Mouse (Mus musculus): ENCODE results near the gene Pla2g1b. TPM values are rescaled to one million over a fixed set of nuclear protein-coding genes. Genes with fewer than 3 reads are reported as not detected.
"Not testable (repeated sequence)": the region's sequence is repeated elsewhere in the genome, so short reads cannot be mapped to it uniquely, and the experiment has no call there.

The Pla2g1b gene
- total RNA-seq, 4 experiments from 2014 or later: not detected

DNA sequence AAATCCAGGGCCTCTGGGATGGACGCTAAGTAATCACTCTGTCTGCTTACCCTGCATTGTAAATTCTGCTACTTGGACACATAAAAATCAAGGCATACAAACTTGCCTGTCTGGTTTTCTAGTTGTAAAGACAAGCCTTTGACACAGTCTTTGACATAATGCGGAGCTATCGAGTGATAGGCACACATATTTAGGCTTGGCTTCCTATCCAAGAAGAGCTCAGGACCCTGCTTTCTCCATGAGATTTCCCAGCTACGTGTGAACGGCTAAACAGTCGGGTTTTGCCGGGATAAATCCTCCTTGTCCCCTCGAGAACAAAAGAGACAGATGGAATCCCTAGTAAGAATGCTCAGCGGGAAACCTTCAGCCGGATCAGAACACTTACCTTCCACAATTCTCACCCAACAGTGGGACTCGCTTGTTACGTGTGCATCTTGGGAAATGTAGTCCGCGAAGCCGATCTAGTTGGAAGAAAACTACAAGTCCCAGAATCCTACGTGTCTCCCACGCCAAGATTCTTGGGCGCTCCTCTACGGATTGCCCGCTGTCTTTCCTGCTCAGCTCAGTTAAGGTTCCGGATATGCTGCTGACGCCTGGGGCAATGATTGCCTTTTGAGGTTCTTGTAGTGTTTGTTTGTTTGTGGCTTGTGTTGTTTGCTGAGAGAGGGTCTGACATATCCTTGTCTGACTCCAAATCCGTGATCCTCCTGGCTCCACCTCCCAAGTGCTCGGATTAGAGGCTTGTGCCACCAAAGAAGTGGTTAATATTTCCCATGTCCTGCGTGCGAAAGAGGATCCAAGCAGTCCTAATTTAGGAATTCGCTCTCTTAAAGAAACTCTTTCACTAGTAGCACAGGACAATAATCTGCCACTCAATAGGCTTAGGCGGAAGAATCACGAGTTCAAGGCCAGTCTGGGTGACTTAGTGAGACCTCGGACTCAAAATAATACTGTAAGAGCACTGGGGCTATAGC, 18.2 kb downstream of the Pla2g1b start, which contains the start of gene Sirt4:
TSS of gene Sirt4 (minus strand) at position 779 of the 974 bp plus-strand sequence.
- peak; percentile 57 to 88 for DNase-seq (ENCODE audit: low spot score in 2 of 2)

GRCm38 (mm10) chr5:115484996-115485395, 18.9 kb downstream of the Pla2g1b start:
- DNase-seq (ENCODE audit: low spot score in 2 of 2): no peak

DNA sequence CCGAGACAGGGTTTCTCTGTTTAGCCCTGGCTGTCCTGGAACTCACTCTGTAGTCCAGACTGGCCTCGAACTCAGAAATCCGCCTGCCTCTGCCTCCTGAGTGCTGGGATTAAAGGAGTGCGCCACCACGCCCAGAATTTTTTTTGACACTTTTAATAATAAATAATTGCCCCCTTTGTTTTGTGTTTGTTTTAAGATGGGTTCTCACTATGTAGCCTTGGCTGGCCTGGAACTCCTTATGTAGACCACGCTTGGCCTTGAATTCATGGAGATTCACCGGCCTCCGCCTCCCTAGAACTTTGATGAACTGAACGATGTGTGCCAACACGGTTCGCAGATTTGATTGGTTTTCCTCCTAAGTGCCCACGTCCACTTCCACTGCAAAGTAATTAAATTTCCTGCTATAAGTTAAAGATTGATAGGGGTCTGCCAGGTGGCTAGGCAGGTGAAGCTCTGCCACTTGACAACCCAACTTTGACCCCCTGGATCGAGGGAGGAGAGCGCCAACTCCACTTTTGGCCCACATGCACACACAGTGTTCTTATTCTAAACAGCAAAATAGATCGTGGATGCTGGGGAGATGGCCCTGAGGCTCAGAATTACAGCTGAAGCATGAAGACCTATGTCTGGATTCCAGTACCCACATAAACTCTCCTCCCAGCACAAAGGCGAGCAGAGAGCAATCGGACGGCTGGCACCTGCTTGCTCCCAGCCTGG, 19.6 kb downstream of the Pla2g1b start:
- DNase-seq (ENCODE audit: low spot score in 2 of 2): no peak

GRCm38 (mm10) chr5:115486726-115487125, 20.7 kb downstream of the Pla2g1b start:
- no peak for DNase-seq (ENCODE audit: low spot score in 2 of 2)

GRCm38 (mm10) chr5:115487353-115487752, 21.3 kb downstream of the Pla2g1b start:
- DNase-seq (ENCODE audit: low spot score in 2 of 2): no peak

DNA sequence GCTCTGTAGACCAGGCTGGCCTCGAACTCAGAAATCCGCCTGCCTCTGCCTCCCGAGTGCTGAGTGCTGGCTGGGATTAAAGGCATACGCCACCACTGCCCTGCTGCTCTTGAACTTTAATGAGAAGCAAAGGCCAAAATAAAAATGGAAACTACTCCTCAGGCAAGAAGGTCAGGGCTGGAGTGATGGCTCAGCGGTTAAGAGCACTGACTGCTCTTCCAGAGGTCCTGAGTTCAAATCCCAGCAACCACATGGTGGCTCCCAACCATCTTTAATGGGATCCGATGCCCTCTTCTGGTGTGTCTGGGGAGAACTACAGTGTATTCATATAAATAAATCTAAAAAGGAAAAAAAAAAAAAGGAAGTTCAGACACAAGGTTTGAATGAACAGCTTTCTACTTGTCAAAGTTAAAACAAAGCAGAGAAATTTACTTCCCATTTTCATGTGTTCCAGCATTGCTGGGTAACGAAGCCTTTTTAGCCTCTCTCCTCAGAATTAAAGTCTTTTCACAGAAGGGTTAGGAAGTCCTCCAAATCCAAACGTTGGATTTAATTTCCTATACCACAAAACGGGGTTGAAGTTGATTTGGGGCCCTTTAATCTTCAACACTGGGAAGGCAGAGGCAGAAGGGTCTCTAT, 22.0 kb downstream of the Pla2g1b start:
- no peak for DNase-seq (ENCODE audit: low spot score in 2 of 2)

DNA sequence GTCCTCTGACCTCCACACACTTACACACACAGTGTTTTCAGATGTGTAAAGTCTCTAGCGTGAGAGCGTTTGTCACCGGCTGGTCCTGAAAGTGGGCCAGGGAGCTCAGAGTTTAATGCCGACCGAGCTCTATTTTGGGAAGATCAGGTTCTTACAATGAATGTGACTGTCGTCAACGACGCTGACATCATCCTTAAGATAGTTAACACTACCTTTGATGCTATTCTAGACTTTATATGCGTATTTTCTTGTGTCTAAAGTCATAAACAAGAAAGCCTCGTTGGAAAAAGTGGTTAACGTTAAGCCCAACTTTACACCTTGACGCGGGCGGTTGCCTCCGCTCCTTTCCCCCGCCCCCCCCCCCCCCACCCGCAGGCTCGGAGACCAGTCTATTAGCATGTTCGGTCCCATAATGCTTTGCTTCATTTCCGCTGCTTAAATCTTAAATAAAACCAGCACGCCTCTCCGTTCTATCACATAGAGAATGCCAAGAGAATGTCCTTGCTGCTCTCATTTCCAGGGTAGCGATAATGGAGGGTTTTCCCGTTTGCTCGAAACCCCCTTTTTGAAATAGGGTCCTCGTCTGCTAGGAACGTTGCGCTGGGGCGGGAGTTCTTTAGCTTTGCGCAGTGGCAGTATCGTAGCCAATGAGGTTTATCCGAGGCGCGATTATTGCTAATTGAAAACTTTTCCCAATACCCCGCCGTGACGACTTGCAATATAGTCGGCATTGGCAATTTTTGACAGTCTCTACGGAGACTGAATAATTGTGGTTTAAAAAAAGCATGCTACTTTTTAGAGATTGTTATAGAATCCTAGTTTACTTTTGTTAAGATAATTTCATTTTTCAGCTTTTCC, 23.0 kb downstream of the Pla2g1b start:
- peak in 1 of 2 experiments; percentile 85 for DNase-seq (ENCODE audit: low spot score in 2 of 2)

DNA sequence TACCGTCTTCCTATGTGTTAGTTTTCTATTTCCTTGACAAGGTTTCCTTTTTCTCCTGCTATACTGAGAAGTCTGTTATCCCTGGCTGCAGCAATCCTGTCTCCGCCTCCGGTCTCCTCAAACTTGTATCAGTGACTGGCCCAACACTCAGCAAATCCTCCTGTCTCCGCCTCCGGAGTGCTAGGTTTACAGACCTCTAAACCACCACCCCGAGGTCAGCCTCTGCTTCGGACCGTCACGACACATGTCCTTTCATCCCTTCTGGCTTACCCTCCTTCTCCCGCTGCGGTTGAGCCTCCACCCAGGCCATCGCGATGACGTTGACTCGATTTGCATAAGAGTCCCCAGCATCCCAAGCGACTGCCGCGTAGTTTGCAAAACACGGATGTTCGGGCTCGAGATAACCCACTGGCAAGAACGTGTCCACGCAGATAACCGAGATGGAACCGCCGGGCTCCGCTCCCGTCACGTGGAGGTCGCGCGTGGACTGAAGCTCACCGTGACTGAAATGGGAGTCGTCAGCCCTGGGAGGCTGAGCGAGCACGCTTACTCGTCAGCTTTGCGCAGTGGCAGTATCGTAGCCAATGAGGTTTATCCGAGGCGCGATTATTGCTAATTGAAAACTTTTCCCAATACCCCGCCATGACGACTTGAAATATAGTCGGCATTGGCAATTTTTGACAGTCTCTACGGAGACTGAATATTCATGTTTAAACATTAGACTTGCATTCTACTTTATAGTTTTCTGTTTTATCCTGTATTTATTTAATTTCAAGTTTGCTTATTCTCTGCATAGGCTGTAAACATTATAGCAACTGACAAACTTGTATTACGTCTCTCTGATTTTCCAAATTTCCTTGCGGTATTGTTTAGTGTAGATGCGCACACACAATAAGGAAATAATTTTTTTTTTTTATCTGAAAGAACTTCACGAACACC, 23.9 kb downstream of the Pla2g1b start:
- peak; percentile 84 to 89 for DNase-seq (ENCODE audit: low spot score in 2 of 2)

DNA sequence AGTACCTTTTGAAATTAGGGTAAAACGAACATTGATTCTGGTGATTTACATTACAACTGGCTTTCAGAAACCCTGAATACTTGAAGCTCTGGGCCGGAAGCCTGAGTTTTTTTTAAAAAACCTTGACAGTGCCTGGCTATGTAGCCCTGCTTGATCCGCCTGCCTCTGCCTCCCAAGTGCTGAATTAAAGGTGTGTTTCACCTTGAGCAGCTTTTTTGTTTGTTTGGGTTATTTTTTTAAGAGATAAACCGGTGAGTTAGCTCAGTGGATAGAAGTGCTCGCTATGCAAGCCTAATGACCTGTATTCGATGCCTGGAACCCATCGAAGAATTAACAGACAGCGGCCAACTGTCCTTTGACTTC, 24.6 kb downstream of the Pla2g1b start:
- no peak for DNase-seq (ENCODE audit: low spot score in 2 of 2)

GRCm38 (mm10) chr5:115491076-115491475, 25.0 kb downstream of the Pla2g1b start:
- no peak for DNase-seq (ENCODE audit: low spot score in 2 of 2)

DNA sequence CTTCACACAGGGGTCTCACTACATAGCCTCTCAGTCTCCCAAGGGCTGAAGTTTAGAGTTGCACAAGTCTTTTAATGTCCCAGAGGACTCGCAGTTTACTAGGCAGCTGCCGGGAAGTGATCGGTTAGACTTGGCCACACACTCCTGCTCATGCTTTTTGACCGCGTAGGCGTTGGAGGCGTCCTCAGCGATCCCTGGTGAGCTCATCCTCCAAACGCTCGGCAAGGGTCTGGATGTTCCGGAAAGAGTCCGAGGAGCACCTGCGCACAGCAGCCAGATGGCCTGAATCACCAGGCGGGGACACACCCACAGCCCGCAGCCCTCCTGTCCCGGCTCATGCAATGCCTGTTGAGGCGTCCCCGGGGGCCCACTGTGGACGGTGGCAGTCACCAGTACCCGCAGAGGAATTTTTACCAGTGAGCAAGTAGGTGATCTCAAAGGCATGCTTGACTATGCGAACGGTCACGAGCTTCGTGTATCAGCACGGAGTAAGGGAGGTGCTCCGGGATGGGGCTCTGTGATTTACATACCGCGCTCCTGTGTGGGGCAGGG, 25.8 kb downstream of the Pla2g1b start:
- no peak for DNase-seq (ENCODE audit: low spot score in 2 of 2)

GRCm38 (mm10) chr5:115492711-115493335, 26.8 kb downstream of the Pla2g1b start:
- DNase-seq (ENCODE audit: low spot score in 2 of 2): no peak

DNA sequence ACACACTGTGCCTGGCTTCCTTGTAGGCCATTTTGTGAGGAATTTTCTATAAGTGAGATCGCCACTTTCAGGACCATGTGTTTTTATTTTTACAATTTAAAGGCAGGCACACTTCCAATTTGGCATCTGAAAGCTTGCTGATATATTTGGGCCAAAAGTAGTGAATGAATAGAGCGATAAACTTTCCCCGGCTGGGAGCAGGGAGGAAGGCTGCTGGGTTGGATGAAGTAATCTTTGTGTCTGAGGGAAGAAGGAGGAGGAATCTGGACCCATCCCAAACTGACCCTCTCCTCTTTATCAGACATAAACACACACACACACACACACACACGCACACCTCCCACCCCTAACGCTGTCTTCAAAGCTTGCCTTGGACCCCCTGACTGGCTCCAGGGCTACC, 27.4 kb downstream of the Pla2g1b start:
- no peak for DNase-seq (ENCODE audit: low spot score in 2 of 2)

DNA sequence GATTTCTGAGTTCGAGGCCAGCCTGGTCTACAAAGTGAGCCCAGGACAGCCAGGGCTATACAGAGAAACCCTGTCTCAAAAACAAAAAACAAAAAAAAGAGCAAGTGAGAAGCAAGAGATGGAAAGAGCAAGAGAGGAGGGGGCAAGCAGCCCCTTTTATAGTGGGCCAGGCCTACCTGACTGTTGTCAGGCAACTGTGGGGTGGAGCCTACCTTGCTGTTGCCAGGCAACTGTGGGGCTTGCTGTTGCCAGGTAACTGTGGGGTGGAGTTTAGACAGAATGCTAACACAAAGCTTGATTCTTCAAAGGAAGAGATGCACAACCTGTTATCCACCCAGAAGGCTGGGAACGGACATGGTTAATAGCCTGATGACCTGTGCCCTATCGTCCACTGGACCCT, 29.6 kb downstream of the Pla2g1b start:
- not testable (repeated sequence) for DNase-seq (ENCODE audit: low spot score in 2 of 2)

DNA sequence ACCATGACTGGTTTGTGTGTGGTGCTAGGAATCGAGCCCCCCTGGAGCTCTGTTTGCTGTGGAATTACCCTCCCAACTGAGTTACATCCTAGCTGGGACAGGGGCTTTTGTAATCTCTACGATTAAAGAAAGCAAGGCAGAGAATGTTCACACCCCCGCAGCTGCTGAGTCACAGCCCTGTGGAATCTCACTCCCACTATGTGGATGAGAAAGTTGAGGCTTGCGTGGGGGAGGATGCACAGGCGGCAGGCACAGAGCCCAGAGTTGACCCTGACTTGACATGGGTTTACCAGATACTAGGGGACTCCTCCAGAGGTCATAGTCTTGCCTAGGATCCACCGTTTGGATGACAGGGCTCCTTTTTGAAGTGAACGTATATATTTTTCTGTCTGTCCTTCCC, 31.0 kb downstream of the Pla2g1b start:
- no peak for DNase-seq (ENCODE audit: low spot score in 2 of 2)

DNA sequence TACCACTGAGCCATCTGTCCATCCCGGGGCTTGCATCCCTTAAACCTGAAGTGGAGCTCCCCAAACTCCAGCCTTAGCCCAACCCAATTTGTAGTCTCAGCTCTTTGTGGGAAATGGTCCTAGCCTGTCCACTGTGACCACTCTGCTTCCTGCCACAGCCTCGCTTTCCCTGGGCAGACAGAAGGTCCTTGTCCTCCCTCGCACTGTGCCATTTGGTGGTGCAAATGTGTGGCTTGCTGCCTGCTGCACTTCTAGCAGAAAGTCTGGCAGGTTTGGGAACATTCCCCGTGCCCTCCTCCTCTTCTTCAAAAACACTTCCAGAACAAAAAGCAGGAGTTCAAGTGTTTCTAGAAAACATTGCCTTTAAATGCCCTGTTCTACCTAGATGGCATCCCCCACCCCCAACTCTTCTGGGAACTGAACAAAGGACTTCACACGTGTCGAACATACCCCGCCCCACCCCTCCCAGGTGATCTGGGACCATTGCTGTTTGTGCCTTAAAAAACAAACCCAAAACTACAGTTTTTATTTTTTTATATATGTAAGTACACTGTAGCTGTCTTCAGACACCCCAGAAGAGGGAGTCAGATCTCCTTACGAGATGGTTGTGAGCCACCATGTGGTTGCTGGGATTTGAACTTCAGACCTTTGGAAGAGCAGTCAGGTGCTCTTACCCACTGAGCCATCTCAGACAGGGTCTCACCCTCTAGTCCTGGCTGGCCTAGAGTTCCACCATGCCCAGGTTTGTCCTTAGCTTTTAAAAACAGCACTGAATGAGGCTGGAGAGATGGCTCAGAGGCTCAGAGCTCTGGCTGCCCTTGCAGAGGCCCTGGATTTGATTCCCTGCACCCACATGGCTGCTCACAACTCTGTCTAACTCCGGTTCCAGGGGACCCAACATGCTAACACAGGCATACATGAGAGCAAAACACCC, 32.5 kb downstream of the Pla2g1b start:
- no peak for DNase-seq (ENCODE audit: low spot score in 2 of 2)

- no peak for DNase-seq (ENCODE audit: low spot score in 2 of 2)
Measured at GRCm38 (mm10) chr5:115500383-115500935, 34.4 kb downstream of the Pla2g1b start.

- no peak for DNase-seq (ENCODE audit: low spot score in 2 of 2)
Measured at GRCm38 (mm10) chr5:115503035-115503434, 37.0 kb downstream of the Pla2g1b start.

Data from left cerebral cortex, adult 8-10 months (tissue).